Mouse (Mus musculus) liver, postnatal 0 days (tissue): Measurements from ENCODE around the gene Sycp2l. TPM values are rescaled to one million over a fixed set of nuclear protein-coding genes. Genes with fewer than 3 reads are reported as not detected.

ENCODE experiments used
- ATAC-seq: fragments of 200-750 bp; cut with Nextera tagmentation; 2 replicates; pipeline ENCODE4 v1.8.0; 2017; ENCODE audit warnings: mild to moderate bottlenecking, moderate library complexity
- DNase-seq: peaks from one replicate; pipeline ENCODE4 v3.0.0-alpha.2; 2016
- H3K27ac ChIP-seq: fragments of 300-500 bp; sonication (generic); 2 replicates; pipeline ENCODE4 v1.5.1; 2014; ENCODE audit warnings: antibody characterized with exemption, moderate library complexity, mild to moderate bottlenecking, low read depth
- H3K27me3 ChIP-seq: fragments of 300-500 bp; sonication (generic); 2 replicates; pipeline ENCODE4 v1.6.1; 2014; ENCODE audit warnings: low read length, control low read depth, mixed read lengths; ENCODE audit not compliant: insufficient read depth
- H3K36me3 ChIP-seq: fragments of 300-500 bp; sonication (generic); replicated peaks from 2 replicates; pipeline ENCODE4 v1.6.1; 2014; ENCODE audit warnings: mild to moderate bottlenecking, control low read depth, low read length, moderate library complexity, mixed read lengths; ENCODE audit not compliant: insufficient read depth
- H3K4me1 ChIP-seq: fragments of 300-500 bp; sonication (generic); 2 replicates; pipeline ENCODE4 v1.6.1; 2014; ENCODE audit warnings: antibody characterized with exemption, mild to moderate bottlenecking, control low read depth; ENCODE audit not compliant: insufficient read depth
- H3K4me2 ChIP-seq: fragments of 300-500 bp; sonication (generic); 2 replicates; pipeline ENCODE4 v1.6.1; 2014; ENCODE audit warnings: low read depth, mild to moderate bottlenecking, low read length, moderate library complexity, mixed read lengths
- H3K4me3 ChIP-seq: fragments of 300-500 bp; sonication (generic); 2 replicates; pipeline ENCODE4 v1.5.1; 2014; ENCODE audit warnings: low read depth, low read length
- H3K9ac ChIP-seq: fragments of 300-500 bp; sonication (generic); replicated peaks from 2 replicates; pipeline ENCODE4 v1.6.1; 2014; ENCODE audit warnings: mild to moderate bottlenecking, moderate library complexity
- H3K9me3 ChIP-seq: fragments of 300-500 bp; sonication (generic); 2 replicates; pipeline ENCODE4 v1.6.1; 2016; ENCODE audit warnings: mild to moderate bottlenecking, control low read depth, low read length, mixed read lengths
- CTCF ChIP-seq: sonication (generic); IDR thresholded peaks from 2 replicates; pipeline ENCODE4 v1.5.1; 2016; ENCODE audit warnings: antibody characterized with exemption, low read depth
- EP300 ChIP-seq: IDR thresholded peaks from 2 replicates; pipeline ENCODE4 v1.6.1; 2016; ENCODE audit warnings: antibody characterized with exemption, low read depth, mild to moderate bottlenecking
- WGBS: fragments of 180-500 bp; shearing (Covaris S2); extraction: QIAGEN DNeasy Blood & Tissue Kit; methylation state at CpG from one replicate; pipeline ENCODE4 v1.1.7; 2014; ENCODE audit not compliant: insufficient replicate concordance; 5-methylcytosine and 5-hydroxymethylcytosine counted together
- polyA plus RNA-seq: library from polyadenylated mRNA; unstranded; fragments of >200 nt; fragmentation: Nextera tagmentation; extraction: Ambion mirVana; gene quantifications from 2 replicates; pipeline ENCODE4 v1.2.1, GENCODE M21; 2015

Gene Sycp2l
- polyA plus RNA-seq, 1 experiment from 2014 or later: not detected

GRCm38 (mm10) chr13:41220304-41220834 lies 106.3 kb downstream of the Sycp2l start, which contains the start of gene Elovl2:
Elovl2 (minus strand) TSS chr13:41220405.
- Histone ChIP-seq H3K4me3 (peak within 1 kb of the TSS; percentile 64), H3K9me3 (peaks cover 14% of the 10 kb centered on the region; the same call in 1 of the 2 replicates), H3K27ac (peak within 1 kb of the TSS; percentile 79), H3K4me1 (no peaks in the 10 kb centered on the region), H3K4me2 (peak within 1 kb of the TSS; percentile 70), H3K36me3 (no peaks in the 10 kb centered on the region), H3K9ac (peak within 1 kb of the TSS; percentile 78), H3K27me3 (peaks cover 5% of the 10 kb centered on the region; the same call in 1 of the 2 replicates)
- no peak for TF ChIP-seq EP300
- TF ChIP-seq CTCF: peak; percentile 58
- DNase-seq (peak; percentile 82), ATAC-seq (peak; percentile 88)
- WGBS: 7% methylated on average over 47 of the region's 77 CpGs

Other genes starting within 250 kb of the Sycp2l start
- gene Pak1ip1, start 113.3 kb upstream of the Sycp2l start, polyA plus RNA-seq: 43.1 and 45.8 TPM in 2 replicates
- 383 and 408 TPM in 2 replicates for gene Tmem14c, start 98.0 kb upstream of the Sycp2l start, polyA plus RNA-seq
- gene Mak, start 34.6 kb upstream of the Sycp2l start, polyA plus RNA-seq: 0.04 and 0.08 TPM in 2 replicates
- not detected in 2 replicates for gene Gcm2, start 3.3 kb upstream of the Sycp2l start, polyA plus RNA-seq
- gene Elovl2, start 106.1 kb downstream of the Sycp2l start, polyA plus RNA-seq: 304 and 314 TPM in 2 replicates
- gene Smim13, start 135.5 kb downstream of the Sycp2l start, polyA plus RNA-seq: 3.8 and 3.9 TPM in 2 replicates
- gene Gm17364, start 159.7 kb downstream of the Sycp2l start, polyA plus RNA-seq: not detected in 2 replicates